Mouse (Mus musculus): ENCODE data around the gene Pank4.

Pank4 gene

DNA sequence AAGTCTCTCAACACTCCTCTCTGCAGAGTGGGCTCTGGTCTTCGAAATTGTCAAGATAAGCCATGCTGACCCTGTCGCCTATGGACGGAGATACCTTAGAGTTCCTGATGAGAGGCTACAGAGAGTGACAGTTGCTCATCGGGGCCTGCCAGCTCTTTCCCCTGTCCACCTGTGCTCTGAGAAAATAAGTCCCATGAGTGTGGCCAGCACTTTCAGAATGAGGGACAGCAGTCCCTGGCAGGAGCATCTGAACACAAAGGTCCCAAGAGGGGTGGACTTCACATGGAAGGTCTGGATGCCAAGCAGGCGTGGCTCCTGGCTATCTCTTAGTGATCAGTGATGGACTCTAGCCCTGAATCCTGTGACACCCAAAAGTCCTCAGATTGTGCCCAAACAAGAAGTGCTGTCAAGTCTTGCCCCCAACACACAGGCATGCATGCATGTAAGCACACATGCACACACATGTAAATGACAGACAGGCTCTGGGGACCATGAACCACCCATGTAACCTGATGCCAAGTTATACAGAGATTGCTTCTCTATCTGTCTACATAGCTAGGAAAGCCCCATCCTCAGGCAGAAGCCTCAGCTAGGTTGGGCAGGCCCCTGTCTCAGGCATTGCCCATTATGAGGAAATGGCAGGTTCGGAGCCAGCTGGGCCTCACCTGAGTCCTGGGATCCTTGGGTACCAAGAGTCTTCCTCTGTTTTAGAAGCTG lies 20.4 kb upstream of the Pank4 start:
- in situ Hi-C loops (cut with MseI, MboI): loop anchor here (5.0 to 10.0 kb wide), 2 partner anchors 66 to 69 kb away; no protein-coding TSS in a partner anchor

DNA sequence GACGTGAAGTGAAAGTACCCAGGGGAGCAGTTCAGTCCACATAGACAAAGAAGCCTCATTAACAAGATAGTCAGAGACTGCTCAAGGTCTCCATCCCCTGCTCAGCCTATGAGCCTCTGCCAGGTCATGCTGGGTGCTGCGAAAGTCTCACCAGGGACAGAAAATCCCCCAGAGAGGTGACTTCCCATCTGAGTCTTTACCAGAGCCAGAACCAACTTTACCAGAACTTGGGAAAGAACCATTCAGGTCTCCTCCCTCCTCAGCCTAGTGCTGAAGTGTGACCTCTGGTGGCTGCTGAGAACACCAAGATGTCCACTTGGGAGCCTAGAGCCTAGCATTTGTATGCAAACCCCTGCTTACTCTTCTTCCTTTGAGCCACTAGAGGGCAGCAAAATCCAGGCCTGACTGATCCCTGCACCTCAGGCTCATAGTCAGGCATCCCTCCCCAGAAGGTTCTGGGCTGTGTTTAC lies 19.8 kb upstream of the Pank4 start:
- in situ Hi-C loops (cut with MseI, MboI): loop anchor here (5.0 to 10.0 kb wide), 2 partner anchors 67 to 69 kb away; no protein-coding TSS in a partner anchor

DNA sequence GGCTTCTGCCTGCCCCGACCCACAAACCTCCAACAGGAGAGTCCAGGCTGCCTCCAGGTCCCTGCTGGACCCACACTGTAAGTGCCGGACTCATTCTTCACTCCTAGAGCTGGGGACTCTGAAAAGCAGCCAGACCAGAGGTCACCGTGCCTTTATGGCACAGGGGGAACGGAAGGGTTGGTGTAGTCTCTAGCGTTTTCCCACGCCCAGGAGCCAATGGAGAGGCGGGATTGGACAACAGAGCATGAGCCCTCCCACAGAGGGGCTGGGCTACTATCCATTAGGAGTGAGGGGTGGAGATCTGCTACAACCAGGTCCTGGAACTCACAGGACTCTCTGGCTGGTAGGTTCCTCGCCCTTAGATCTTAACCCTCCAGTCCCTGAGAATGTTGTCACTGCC lies 17.6 kb upstream of the Pank4 start:
- in situ Hi-C loops (cut with MseI, MboI): loop anchor here in 1 of 2 experiments (10.0 kb wide), 1 partner anchor 72 kb away; no protein-coding TSS in a partner anchor

DNA sequence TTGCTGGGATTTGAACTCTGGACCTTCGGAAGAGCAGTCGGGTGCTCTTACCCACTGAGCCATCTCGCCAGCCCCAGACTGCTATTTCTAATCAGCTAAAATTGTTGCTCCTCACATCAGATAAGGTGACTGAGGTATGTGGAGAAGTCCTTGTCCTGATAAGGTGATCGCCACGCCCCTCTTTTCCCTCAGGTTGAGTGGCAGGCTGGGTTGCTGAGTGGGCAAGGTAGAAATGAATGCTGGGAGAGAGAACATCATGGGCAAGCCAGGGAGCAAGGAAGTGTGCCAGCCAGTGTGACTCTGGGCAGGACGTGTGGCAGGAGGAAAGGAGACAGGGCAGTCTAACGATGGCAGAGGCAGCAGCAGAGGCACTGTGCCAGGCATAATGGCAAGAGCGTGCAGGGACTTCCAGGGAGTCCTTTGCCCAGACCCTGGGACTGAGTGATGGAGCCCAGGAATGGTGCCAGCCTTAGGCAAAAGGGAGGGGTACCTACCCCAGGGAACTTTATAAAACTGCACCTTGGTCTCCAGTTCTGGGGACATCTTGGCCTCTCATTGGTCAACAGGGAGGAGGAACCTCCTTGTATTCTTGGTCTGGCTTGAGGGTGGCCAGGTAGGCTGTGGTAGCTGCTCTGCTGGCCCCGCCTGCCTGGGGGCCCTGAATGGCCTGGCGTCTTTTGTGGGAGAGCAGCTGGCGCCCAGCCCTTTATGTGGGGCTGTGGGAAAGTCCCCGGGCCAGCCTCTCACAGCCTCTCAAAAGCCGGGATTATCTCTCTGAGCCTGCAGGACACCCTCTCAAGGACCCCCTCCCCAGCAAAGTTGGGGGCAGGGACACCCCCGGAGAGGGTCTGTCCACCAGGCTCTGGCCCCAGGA lies 15.6 kb upstream of the Pank4 start:
- in situ Hi-C loops (cut with MseI, MboI): loop anchor here in 1 of 2 experiments (10.0 kb wide), 1 partner anchor 74 kb away; no protein-coding TSS in a partner anchor

DNA sequence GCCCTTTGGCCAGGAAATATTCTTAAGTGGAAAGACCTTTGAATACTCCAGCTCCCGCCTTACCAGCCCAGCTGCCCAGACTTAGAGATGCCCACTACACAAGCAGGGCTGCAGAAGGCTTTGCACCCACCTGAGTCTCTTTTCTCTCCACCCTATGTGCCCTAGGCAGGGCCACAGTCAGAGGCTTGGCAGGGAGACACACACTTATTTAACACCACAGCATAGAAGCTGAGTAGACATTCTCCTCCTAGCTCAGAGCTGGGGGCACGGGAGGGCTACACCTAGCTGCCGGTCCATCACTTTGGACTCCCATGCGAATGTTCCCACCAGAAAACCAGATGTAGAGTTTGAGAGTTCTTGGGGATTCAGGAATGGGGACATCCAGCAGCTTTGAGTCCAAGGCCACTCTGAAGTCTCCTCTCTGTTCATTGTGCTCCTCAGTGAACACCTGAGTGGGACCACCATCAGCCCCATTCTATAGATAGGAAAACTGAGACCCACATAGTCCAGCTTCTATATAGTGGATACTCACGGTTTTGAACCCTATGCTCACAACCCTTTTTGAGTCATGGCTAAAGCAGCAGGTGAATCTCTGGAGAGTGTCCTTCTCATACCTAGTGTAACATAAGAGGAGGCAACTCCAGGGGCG lies 14.9 kb upstream of the Pank4 start:
- in situ Hi-C loops (cut with MseI, MboI): loop anchor here in 1 of 2 experiments (10.0 kb wide), 1 partner anchor 74 kb away; no protein-coding TSS in a partner anchor

DNA sequence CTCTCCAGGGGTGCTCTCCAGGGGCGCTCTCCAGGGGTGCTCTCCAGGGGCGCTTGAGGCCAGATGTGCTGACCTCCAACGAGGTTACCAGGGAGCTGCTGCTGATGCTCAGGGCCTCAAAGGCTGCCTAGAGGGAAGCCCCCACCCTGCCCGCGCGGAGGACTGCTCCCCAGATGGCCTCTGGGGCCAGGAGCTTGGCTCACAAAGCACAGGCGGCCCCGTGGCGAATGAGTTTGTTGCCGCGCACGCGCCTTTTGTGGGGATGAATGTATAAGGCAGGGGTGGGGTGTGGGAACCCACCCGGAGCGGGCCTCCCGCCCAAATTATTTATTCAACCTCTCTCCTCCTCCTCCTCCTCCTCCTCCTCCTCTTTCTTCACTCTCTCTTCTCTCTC lies 14.3 kb upstream of the Pank4 start:
- in situ Hi-C loops (cut with MseI, MboI): loop anchor here in 1 of 2 experiments (10.0 kb wide), 1 partner anchor 75 kb away; no protein-coding TSS in a partner anchor

DNA sequence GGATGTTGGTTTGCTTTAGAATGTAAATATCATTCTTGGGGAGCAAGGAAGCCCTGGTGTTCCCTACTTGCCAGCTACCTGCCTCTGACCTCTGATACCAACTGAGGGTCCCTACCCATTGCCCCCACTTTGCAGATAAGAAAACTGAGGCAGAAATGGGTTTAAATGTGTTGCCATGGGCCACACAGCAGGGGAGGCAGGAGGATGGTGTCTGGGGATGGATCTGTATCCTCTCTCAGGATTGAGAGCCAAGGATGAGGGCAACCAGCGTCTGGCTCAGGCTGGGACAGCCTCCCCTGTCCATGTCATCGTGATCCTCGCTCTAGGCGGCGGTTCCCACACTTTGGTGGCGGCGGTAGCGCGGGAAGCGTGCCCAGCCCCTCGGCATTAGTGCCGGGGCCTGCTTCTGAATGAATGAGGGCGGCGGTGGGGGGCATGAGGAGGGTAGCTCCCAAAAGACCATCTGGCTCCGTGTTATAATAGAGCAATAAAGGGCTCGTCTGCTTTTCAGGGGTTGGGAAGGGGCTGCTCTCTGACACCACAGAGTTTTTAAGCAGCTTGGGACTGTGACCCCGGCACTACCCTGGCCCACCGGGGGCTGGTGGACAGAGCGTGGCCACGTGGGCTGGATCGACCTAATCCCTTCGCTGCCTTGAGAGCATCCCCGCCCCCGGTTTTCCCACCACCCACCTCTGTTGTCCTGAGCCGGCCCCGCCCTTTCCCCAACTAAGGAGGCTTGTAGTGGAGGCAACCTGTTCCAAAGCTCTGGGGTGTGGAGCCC lies 11.3 kb upstream of the Pank4 start:
- in situ Hi-C loops (cut with MseI, MboI): no loop called here

DNA sequence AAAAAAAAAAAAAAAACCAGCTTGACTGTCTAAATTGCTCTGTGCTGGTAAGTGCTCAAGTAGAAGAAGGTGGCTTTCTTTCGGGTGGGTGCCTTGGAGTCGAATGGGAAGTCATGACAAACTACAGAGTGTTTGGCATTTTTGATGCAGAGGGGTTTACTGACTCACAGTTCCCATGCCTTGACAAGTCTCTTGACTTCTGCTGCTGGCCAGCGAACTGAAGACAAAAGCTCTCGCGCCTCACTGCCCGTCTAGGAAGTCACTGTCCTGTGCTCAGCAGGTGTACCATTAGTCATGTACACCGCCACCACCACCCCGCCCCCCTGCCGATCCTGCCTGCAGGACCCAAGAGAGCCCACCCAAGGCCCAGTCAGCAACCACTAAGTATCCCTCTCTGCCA lies 7.3 kb upstream of the Pank4 start:
- in situ Hi-C loops (cut with MseI, MboI): no loop called here

DNA sequence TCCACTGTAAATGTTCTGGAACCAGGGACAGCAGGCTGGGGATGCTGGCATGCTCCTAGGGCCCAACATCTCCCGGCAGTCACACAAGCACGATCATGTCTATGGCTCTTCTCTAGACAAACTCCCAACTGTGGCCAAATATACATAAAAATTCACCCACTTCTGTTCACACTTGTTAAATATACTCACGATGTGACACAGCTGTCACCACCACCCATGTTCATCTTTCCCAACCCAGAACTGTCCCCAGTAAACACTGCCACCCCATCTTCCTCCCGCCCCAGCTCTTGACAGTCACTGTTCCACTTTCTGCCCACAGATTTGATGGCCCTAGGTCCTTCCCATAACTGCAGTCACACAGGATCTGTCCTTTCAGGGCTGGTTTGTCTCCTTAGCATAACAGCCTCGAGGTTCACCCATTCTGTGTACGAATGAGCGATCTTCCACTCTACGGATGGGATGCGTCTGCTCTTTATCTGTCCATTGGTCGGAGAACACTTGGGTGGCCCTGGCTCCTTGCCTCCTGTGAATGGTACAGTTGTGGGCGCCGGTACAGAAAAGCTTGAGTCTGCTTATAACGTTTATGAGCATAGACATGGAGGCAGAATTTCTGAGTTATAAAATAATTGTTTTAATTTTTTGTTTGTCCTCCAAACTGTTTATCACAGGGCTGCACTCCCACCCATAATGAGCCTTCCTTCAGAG lies 6.5 kb upstream of the Pank4 start:
- in situ Hi-C loops (cut with MseI, MboI): no loop called here

DNA sequence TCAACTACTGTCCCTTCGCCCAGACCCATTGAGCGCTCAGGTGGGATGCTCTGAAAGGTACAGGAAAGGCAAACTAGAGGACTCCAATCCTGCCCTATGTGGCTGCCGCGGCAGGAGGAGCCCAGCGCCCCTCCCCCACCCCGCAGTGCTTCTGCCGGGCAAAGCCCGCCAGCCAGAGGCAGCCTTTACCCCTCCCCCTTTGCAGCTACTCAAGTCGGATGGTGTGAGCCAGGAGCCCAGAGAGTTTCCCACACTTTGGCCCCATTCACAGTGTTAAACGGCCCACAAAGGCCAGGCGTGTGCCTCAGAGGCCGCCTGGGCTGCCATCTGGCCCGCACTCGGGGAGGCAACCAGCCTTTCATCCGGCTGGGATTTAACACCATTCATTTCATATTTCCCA lies 5.8 kb upstream of the Pank4 start:
- in situ Hi-C loops (cut with MseI, MboI): no loop called here

DNA sequence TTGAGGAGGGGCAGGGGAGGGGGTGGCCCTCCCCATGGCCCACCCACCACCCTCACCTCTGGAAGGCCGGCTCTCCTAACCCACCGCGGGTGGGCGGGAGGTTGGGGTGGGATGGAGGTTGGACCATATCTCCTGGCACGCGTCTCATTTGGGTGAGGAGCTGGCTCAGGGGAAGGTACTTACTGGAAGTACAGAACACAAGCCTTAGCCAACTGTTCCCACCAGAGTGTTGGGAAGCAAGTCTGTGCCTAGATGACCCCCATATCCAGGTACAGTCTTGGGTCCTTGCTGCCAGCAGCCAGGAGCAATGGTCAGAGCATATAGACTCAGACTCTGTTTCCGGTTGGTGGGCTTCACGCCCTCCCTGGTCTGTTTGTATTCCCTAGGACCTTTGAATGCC lies 5.3 kb upstream of the Pank4 start:
- in situ Hi-C loops (cut with MseI, MboI): no loop called here

DNA sequence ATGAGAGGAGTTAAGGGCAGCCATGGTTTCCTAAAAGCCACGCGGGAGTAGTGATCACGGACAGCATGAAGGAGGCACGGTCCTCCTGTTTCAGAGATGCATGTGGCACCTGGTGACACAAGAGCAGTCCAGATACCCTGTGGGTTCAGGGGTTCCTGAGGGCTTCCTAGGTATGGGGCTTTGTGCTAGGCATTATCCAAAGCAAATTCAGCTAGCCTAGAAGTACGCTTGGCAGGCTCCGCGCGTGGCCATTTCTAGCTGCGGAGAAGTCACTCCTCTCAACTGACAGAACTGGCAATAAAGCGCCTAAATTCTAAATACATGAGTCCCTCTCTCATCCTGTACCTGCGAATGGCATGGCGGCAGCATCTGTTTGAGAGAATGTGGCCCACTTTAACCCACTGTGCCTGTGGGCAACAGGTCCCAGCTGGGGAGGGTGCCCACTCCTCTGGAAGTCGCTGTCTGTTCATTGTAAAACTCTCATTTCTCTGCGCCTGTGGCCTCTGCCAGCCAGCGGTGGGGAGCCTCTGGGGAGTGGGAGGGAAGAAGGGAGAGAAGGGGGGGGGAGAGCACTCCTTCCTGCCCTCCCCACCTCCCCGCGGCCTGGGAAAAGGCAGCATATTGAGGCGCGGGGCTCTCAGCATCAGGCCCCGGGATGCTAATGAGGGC lies 3.8 kb upstream of the Pank4 start:
- in situ Hi-C loops (cut with MseI, MboI): no loop called here

DNA sequence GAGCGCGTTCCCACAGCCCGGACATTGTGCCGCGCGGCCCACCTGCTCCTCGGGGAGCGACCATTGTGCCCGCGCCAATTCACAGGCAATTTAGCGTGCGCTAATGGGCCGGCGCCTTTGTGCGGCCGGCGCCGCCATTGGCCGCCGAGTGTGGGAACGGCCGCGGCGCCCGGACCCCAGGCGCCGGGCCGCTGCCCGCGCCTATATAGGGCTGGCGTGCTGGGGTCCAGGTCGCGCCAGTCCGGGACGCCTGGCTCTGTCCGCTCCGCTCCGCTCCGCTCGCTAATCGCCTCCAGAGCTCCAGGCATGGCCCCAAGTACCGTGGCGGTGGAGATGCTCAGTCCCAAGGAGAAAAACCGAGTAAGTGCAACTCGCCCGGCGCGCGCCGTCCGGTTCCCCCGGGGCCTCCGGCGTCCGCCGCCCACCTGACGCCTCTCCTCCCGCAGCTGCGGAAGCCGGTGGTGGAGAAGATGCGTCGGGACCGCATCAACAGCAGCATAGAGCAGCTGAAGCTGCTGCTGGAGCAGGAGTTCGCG lies 3.2 kb upstream of the Pank4 start, which contains the start of gene Hes5:
Gene Hes5, plus strand, starts transcription at position 234 of the 536 bp plus-strand sequence.
- in situ Hi-C loops (cut with MseI, MboI): no loop called here

DNA sequence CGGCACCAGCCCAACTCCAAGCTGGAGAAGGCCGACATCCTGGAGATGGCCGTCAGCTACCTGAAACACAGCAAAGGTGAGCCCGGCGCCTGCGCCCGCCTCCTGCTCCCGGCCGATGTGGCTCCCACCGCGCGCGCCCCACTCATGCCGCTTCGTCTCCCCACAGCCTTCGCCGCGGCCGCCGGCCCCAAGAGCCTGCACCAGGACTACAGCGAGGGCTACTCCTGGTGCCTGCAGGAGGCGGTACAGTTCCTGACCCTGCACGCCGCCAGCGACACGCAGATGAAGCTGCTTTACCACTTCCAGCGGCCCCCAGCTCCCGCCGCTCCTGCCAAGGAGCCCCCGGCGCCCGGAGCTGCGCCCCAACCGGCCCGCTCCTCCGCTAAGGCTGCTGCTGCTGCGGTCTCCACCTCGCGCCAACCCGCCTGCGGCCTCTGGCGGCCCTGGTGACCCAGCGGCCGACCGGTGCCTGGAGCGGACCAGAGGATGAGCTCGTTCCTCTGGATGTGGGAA lies 2.6 kb upstream of the Pank4 start:
- in situ Hi-C loops (cut with MseI, MboI): no loop called here

DNA sequence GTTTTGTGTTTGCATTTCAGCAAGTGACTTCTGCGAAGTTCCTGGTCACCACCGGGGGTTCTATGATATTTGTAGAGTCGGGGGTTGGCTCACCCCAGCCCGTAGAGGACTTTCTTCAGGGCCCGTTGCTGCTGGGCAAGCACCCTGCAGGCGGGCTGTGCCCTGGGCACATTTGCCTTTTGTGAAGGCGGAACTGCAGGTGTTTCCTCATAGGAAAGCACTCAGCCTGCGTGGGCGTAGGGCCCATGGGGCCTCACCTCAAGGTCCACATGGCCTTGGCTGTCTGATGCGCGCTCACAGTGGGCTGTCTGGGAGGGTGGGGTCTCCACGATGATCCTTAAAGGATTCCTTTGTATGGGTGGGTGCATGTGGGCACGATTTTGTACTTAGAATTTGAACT lies 2.0 kb upstream of the Pank4 start:
- in situ Hi-C loops (cut with MseI, MboI): no loop called here

DNA sequence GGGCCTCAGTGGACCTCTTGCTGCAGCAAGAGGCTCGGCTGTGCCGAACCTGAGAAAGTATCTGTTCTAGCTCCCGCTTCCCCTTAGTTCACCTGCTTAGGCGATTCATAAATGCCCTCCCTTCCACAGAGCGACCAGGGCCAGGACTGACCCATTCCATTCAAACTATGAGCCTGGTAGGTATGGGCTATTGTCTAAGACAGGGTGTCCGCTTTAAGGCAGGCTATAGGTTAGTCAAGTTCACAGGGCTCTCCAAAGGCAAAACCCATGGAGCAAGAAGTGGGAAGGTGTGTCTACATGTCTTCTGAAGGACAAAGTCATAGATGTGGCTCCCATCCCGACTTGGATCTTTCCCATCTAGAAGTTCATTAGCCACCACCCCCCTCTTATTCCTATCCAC lies 1.2 kb upstream of the Pank4 start:
- in situ Hi-C loops (cut with MseI, MboI): no loop called here

DNA sequence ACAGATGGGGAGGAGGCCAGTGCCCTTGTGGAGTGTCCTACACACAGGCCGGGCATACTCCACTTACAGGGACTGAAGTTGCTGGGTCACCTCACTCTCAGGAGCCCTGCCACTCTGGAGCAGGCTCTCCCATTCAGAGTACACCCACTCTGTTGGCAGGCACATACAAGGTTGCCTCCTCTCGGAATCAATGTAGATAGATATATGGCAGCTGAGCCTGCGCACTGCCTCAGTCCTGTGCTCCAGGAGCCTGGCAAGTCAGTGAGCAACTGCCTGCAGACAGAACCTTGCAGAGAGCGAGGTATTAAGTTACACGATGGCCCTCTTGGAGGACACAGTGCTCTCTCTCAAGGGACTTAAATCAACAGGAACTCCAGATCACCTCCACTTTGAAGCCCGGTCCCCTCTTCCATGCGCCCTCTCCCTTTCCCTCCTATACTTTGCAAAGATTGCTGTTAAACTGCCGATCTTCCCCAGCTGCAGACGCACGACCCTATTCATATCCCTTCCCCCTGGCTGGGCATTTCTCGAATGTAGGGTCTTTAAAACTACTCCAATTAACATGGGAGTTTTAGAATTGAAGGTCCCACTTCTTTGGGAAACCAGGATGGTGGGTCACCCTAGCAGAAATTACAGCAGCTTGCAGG lies 610 bp upstream of the Pank4 start:
- in situ Hi-C loops (cut with MseI, MboI): no loop called here

DNA sequence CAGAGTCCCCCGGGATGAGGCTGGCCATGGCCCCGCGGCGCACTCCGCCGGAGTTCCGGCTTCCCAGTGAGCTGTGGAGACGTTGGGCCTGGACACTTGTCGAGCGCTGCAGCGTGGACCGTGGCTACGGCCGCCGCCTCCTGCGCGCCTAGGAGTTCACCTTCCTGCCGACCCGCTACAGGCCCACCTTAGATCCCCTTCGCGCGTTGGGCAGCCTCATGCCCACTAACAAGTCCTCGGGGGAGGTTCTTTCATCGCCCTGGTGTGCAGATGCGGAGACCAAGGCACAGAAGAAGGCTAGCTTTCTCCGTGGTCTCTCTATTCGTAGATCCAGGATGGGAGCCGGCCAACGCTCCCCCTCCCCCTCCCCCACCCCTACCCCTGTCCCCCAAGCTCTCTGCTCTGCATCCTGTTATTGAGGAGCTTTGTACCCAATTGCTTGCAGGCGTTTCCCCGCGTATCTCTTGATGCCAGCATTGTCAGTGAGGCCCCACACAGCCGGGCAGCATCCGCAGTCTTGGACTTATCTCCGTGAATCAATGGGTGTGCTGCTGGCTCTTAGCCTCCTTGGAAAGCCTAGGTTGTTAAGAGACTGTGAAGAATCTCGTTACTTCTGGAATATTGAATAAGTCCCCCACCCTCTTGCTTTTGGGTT lies 785 bp downstream of the Pank4 start:
- in situ Hi-C loops (cut with MseI, MboI): loop anchor here in 1 of 2 experiments (5.0 kb wide), 1 partner anchor 103 kb away; the partner anchor contains the start of gene Pex10
